Mouse (Mus musculus): Measurements from ENCODE around the gene Ece1.

DNA sequence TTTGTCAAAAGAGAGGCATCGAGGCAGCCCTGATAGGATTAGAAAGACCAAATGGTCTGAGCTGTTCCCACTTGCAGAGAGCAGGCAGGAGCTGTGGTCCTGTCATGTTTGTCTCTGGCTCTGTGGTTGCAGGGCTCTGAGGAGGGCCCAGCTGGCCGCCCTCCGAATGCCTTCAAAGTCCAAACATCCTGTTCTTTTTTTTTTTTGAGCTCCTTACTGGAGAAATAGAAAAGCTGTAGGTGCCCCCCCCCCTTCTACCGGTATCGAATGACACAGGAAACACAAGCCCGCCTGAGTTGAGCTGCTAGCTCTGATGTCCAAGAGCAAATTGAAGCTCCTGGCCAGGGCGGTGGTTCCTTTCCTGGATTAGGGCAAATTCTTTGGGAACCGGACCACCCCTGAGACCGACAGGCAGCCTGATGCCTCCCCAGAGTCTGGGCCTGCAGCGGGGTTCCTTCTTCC lies 58.5 kb downstream of the Ece1 start:
- TF ChIP-seq CTCF (conservative IDR thresholded peaks at IDR 0.05; ENCODE audit: low read length) (no peak), POU5F1 (IDR thresholded peaks at IDR 0.05; ENCODE audit: borderline replicate concordance, low read length) (no peak), NANOG (IDR thresholded peaks at IDR 0.05; ENCODE audit: borderline replicate concordance, low read length) (no peak)
